Mouse (Mus musculus) heart, postnatal 4 days (tissue): ENCODE results near the gene Paxx. TPM values are rescaled to one million over a fixed set of nuclear protein-coding genes. Genes with fewer than 3 reads are reported as not detected.

Source experiments
- DNase-seq: peaks from one replicate; pipeline ENCODE4 v3.0.0; 2021
- total RNA-seq, 2 experiments: library from RNA; stranded (reverse); gene quantifications; 2 replicates each; pipeline ENCODE4 v1.2.3; 2021

Paxx gene
- total RNA-seq, result 10 to 100 TPM; 30.5 to 32.8 TPM

DNA sequence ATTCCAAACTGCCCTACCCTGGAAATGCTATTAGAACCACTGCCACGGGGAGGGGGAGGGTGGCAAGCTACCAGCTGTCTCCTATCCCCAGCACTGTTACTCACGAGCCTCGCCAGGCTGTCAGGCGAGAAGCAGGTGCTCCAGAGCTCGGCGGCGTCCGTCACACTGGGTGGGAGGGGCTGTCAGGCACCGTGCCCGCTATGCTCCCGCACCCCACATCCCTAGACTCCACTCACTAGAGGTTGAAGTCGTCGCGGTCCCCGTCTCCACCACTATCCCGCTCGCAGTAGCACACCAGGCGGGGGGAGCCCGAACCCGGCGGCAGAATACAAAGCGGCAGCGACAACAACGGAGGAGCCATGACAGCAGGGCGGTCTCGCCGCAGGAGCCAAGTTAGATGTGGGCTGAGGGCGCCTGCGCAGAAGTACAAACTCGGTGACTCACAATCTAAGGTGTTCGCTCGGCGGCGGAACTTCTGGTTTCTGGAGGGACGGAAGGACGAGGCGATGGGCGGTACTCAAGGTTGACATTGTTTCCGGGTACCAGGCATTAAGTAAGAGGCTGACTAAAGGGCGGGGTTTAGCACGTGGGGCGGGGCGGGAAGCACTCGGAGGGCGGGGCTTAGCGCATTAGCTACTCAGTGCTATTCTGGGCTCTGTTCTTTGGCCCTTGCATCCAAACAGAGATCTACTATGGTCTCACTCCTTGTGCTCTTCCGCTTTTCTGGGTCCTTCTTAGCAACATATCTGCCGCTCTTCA lies at the start of gene Paxx:
Gene Paxx, minus strand, starts transcription at position 544 of the 759 bp plus-strand sequence.
- peak; percentile 93 for DNase-seq

DNA sequence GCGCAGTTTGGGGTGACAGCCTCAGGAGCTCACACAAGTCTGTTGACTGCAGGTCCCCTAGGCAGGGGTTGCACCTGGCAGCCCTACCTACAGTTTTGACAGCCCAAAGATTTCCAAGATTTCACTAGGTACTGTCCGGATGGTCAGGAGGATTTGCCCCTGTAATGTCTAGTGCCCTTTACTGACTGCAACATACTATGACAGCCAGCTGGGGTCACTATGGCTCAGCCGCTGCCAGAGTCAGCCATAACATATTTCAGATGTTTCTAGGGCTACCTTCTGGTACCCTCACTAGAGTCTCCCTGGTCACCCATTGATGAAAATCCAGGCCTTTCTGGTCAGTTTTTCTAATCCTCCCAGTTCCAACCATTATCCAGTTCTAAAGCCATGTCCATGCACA lies 49.0 kb upstream of the Paxx start:
- no peak for DNase-seq

GRCm38 (mm10) chr2:25506964-25507363 lies 46.1 kb upstream of the Paxx start:
- DNase-seq, result no peak

- no peak for DNase-seq
These were observed 45.0 kb upstream of the Paxx start for GRCm38 (mm10) chr2:25505860-25506259.

GRCm38 (mm10) chr2:25505000-25505399 lies 44.1 kb upstream of the Paxx start:
- no peak for DNase-seq

- no peak for DNase-seq
These were observed 43.6 kb upstream of the Paxx start for GRCm38 (mm10) chr2:25504538-25504937.

- DNase-seq, result no peak
These were observed 41.8 kb upstream of the Paxx start for GRCm38 (mm10) chr2:25502726-25503125.

DNA sequence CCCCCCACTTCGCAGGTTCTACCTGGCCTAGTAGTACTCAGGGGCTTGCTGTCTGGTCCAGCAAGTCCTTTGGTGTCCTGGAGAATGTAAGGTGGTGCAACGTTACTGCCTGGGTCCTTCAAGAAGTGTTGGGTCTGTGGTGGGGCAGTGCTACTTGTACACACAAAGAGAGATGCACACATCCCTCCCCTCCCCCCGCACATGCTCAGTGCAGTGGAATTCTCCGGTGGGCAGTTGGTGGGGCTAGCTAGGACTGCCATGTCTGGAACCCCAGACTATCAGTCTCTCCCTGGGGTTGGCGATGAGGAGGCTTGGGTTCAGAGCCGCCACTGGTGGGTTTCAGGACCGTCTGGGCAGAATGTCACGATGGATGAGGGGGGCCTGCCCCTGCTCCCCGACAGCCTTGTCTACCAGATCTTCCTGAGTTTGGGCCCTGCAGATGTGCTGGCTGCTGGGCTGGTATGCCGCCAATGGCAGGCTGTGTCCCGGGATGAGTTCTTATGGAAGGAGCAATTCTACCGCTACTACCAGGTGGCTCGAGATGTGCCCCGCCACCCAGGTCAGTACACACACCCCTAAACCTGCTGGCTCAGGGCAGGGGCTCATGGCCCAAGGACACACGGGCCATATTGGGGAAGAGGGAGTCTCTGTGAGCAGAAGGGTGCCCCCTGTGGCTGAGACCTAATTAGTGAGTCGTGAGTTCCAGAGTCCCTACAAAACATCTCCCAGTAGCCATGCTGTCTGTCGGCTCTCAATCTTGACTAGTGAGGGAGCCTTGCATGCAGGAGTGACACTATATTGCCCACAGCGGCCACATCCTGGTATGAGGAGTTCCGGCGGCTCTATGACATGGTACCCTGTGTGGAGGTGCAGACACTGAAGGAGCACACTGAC lies 40.9 kb upstream of the Paxx start, which contains the start of gene C8g:
Gene C8g, minus strand, starts transcription at position 127 of the 894 bp plus-strand sequence.
- DNase-seq, result no peak

DNA sequence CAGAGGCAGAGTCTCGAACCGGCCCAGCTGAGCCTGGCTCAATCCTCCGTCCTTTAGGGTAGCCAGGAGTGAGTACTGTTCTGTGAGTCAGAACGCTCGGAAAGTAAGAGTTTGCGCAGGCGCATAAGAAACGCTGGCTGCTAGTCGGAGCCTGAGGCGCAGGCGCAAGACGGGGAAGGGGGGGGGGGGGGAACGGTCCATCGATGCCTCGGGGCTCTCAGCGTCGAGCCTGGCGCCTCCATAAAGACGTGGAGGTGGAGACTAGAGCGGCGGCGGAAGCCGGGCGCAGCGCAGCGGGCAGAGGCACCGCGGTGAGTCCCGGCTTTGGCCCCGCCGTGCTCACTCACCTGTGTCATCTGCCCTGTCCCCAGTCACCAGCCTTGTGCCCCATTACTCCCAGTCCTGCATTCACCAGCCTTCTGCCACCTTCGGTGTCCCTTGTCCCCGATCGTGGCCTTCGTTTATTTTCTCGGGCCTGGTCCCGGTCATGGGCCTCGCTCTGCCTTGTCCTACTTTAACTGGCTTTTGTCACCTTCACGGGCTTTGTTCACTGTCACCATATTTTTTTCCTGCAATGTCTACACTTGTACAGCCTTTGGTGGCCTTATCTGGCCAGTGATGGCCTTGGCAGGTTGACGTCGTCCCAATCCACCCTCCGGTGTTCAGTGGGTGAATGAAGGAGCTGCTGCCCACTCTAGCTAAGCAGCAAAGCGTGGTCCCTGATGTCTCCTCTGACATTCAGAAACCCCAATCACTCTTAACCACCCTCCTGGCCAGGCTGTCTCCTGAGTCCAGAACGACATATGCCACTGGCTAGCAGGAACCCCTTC lies 39.9 kb upstream of the Paxx start, which contains the start of gene Fbxw5:
Gene Fbxw5, plus strand, starts transcription at position 175 of the 830 bp plus-strand sequence.
- peak; percentile 87 for DNase-seq

DNA sequence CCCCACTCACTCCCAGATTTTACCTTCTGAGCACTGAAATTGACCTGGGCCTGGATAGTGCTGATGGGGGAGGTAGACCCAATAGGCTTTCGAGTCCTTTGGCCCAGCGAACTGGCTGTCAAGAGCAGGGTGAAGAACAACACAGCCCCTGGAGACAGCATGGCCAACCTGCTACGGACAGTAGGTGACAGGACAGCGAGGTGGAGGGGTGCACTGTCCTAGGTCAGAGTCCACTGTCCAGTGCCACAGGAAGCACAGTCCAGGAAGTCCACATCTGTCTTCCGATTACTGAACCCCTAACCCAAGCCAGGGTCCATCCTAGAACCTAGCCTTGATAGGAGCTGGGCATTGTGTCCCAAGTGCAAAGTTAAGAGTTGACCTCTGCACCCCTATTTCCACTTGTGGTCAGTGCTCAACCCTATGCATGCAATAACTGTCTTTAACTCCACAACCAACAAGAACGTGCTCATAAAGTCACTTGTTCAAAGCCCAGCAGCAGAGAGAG lies 39.2 kb upstream of the Paxx start:
- no peak for DNase-seq

- DNase-seq, result no peak
These were observed 38.0 kb upstream of the Paxx start for GRCm38 (mm10) chr2:25498622-25499478.

DNA sequence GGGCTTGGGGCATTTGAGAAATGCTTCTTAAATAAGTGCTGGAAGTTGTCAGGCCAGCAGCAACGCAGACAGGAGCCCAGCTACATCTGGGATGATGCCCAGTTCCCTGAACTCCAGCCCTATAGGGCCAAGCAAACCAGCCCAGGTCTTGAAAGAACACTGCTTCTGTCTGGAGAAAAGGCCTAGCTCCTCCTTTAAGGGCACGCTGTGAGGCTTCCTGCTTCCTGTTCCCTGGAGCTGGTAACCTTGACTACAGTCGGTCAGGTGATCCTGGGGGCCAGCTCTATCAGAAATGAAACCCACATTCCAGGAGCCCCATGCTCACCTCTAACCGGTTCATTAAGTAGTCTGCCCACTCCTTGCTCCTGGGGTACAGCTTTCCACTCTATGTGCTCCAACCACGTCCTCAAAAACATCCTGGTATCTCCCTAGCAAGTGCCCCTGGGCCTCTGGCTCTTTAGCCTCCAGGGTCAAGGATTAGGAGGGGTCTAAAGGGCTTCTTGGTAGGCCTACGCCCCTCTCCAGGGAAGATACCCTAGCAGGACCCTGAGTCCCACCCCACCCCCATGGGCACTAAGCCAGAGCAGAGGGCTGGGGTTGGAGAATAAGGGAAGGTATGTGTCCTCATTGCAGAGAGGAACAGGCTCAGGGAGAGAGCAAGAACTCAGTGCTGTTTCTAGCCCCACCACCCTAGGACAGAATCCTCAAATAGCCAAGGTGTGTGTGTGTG lies 37.1 kb upstream of the Paxx start:
- DNase-seq, result no peak

DNA sequence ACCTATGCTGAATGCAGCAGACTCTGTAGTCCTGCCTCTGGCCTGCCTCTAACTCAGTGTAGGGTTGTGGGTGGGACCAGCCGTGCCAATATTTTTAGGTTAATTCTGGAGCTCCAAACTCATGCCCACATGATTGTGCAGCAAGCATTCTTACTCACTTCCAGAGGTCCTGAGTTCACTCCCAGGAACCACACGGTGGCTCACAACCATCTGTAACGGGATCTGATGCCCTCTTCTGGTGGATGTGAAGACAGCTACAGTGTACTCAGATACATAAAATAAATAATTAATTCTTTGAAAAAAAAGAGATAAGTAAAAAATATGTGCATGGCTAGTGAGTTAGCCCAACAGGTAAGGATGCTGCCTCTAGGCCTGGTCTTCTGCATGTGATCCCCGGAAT lies 35.6 kb upstream of the Paxx start:
- DNase-seq, result no peak

- no peak for DNase-seq
These were observed 32.6 kb upstream of the Paxx start, which contains the start of gene Lcn12 for GRCm38 (mm10) chr2:25493476-25493961. Gene Lcn12 (minus strand): TSS chr2:25493911.

- DNase-seq, result no peak
These were observed 32.1 kb upstream of the Paxx start for GRCm38 (mm10) chr2:25492988-25493387.

DNA sequence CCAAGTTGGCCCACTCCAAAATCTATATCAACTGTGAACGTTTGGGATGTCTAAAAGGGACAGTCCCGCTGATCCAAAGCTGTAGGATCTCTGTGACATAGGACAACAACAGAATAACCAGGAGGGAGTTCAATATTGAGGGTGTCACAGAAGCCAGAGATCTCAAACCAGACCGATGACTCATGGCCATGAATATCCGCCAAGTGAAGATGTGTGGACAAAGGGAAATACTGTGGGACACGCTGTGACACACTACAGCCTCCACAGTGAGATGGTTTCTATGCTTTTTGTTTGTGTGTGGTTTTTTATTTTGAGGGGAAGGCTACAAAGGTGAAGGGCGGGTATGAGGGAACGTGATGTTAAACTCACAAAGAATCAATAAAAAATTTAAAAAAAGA lies 27.8 kb upstream of the Paxx start:
- no peak for DNase-seq

DNA sequence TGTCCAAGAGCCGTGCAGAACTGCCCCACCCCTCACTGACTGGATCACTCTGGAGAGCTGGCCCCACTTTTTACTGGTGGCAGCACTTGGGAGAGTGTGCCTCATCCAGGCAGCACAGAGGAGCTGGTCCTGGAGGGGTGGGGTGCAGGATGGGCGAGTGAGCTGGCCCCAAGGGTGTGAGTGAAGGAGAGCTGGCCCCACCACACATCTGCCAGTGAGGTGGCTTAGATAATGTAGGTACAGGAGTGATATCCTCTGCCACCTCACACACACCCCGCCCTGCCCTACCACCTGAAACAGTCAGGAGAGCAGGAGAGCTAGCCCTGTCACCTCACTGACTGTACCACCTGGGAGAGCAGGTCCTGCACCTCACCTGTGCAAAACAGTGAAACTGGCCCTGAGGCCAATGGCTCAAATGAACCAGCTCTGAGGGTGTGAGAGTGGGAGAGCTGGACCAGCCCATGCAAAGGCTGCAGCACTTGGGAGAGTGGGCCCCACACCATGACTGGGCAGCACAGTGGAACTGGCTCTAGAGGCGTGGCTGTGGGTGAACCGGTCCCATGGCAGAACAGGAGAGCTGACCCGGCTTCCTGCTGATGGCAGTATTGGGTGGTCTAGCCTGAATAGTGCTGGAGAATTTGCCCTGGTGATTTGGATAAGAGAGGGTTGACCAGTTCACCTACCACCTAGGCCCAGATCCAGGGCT lies 27.2 kb upstream of the Paxx start:
- no peak for DNase-seq

- DNase-seq, result no peak
These were observed 24.2 kb upstream of the Paxx start for GRCm38 (mm10) chr2:25484901-25485647.

DNA sequence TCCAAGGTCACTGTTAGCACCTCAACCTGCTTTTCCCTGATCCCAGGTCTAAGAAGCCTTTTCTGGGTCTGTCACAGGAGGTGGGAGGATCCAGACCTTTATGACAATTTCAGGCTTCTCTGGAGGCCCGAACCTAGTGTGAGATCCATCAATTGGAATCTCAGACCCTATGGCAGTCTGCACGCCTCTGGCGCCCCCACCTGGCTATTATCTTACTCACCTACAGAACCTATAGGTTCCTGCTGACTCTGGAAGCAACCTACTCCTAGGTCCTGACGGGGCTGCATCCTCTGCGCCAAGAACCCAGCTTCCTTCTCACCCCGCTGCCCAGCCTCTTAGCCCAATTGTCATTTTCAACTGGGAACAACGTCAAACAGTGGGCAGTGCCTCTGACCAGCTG lies 22.1 kb upstream of the Paxx start:
- DNase-seq, result peak; percentile 44
